Mouse (Mus musculus) right cerebral cortex, postnatal 4 days (tissue): ENCODE data around the gene Kif4.
A peak's percentile ranks its signal among the peaks of the same experiment; 100 is the strongest.

Experiments used
- DNase-seq: peaks from one replicate; pipeline ENCODE4 v3.0.0-alpha.2; 2022

The Kif4 gene

DNA sequence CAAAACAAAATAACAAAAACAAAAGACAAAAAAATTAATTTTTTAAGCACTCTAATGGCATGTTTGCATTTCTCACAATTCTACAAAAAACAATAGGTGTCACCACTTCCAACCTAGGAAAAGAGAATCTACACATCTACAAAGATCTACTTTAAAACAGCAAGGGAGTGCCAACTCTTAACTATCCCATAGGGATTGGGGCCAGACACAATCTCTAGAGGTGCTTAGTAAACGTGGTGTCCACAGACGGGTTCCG lies at the start of gene Kif4:
TSS of gene Kif4 (plus strand) at position 192 of the 256 bp plus-strand sequence.
- DNase-seq: no peak

- no peak for DNase-seq
Measured at GRCm38 (mm10) chrX:100594791-100595190, 30.7 kb upstream of the Kif4 start, which contains the start of gene P2ry4. P2ry4 (minus strand) TSS chrX:100594869.

DNA sequence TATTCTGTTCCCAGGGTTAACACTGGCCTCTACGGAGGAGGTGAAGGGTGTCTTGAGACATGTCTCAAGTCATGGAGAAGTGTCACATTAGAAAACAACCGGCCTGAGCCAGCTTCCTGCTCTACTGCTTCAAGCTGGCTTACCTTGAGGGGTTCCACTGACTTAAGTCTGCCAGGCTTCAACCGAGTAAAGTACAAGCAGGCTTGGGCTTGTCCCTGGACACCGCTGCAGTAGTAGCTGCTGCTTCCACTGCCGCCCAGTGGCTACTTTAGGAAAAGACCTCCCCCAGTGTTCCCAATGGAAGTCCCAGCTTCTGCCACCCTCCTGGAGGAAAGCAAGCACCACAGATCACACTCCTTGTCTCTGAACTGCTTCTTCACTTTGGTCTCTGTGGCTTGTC lies 28.1 kb upstream of the Kif4 start:
- peak; percentile 43 for DNase-seq

DNA sequence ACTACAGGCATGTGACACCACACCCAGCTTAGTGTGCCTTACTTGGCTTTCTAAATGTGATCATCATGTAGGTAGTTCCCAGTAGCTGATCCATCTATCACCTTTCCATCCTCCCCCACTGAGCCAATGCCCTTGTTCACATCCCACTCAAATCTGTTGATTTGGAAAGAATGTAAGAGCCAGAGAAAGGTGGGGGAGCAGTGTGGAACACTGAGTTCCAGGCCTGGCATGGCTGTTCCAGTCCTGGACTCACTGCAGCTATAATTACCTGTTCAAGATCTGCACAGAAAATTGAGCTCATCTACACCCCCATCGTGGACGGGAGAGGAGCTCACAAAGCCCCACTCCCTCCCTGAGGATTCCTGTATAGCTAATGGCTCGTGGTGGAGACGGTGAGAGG lies 25.8 kb upstream of the Kif4 start:
- DNase-seq: no peak

GRCm38 (mm10) chrX:100605314-100605713 lies 20.2 kb upstream of the Kif4 start, which contains the start of gene Arr3:
Arr3 (plus strand) TSS chrX:100605497.
- DNase-seq: no peak

GRCm38 (mm10) chrX:100618488-100618887 lies 7.0 kb upstream of the Kif4 start:
- DNase-seq: no peak

DNA sequence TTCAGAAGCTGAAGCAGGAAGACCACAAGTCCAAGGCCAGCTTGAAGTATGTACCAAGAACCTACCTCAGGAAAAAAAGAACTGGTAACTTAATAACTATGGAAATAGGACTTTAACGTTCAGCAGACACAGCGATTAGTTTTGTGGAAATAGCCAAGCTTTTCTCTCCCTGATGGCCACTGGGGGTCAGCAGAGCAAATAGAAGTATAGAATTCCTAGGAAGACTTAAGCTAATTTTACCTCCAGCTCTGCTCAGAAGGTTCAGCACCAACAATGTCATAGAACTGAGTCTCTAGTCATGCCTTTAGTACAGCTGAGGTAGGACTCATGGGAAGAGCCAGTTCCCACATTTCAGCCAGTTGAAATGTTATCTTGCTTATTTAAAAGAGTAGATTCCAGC lies 4.2 kb upstream of the Kif4 start:
- DNase-seq: no peak

- no peak for DNase-seq
Measured at GRCm38 (mm10) chrX:100624242-100624641, 1.3 kb upstream of the Kif4 start.

GRCm38 (mm10) chrX:100625146-100625545 lies 391 bp upstream of the Kif4 start:
- no peak for DNase-seq

DNA sequence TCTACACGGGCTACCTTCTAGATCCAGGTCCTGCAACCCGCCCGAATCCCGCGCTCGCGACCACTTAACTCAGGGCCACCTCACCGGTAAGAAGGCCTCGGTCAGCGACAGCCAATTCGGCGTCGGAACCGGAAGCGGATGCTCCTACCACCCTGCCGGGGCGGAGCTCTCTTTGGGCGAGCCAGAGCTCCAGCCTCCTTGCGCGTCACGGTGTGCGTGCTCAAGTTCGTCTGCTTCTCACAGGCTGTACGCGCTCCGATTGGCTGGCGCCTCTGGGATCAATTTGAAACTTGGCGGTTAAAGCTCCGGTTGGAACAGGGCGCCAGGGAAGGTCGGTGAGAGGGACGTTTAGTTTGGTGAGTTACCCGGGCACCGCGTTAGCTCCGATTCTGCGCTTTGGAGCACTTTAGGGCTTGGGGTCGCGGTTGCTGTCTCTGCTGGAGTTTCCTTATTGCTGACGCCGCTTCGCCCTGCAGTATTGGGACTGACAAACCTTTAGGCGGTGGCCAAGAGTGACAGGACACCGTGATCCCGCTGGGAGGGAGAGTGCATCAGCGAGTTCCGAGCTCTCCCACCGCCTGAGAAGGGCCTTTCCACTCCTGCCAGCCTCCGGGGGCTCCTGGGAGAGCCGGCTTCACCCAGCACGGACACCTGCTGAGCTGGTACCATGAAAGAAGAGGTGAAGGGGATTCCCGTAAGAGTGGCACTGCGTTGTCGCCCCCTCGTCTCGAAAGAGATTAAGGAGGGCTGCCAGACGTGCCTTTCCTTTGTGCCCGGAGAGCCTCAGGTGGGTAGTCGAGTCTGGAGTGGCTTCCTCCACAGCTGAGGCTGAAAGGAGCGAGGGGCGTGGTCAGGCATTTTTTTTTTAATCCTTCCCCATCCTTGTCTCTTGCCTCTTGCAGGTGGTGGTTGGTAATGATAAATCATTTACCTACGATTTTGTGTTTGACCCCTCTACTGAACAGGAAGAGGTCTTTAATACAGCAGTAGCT lies 561 bp downstream of the Kif4 start, which contains the start of gene Pdzd11:
TSS of gene Pdzd11 (minus strand) at position 767 of the 992 bp plus-strand sequence.
- peak; percentile 79 for DNase-seq

GRCm38 (mm10) chrX:100629076-100629475 lies 3.5 kb downstream of the Kif4 start:
- DNase-seq: no peak

- no peak for DNase-seq
Measured at GRCm38 (mm10) chrX:100638477-100638876, 12.9 kb downstream of the Kif4 start.

DNA sequence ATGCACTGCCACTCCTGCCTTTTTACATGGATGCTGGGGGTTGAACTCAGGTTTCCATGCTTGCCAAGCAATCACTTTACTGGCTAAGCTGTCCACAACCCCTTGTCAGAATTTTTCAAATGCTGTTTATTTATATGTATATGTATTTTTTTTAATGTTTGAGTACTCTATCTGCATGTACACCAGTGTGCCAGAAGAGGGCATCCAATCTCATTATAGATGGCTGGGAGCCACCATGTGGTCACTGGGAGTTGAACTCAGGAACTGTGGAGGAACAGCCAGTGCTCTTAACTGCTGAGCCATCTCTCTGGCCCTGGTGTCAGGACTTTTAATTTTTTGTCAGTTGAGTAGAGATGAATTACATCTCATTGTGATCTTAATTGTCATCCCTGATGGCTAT lies 27.3 kb downstream of the Kif4 start:
- no peak for DNase-seq

- DNase-seq: no peak
Measured at GRCm38 (mm10) chrX:100664825-100665224, 39.3 kb downstream of the Kif4 start.

GRCm38 (mm10) chrX:100678204-100678603 lies 52.7 kb downstream of the Kif4 start:
- DNase-seq: no peak

- no peak for DNase-seq
Measured at GRCm38 (mm10) chrX:100686527-100686926, 61.0 kb downstream of the Kif4 start.

- DNase-seq: no peak
Measured at GRCm38 (mm10) chrX:100687360-100688032, 62.0 kb downstream of the Kif4 start.

DNA sequence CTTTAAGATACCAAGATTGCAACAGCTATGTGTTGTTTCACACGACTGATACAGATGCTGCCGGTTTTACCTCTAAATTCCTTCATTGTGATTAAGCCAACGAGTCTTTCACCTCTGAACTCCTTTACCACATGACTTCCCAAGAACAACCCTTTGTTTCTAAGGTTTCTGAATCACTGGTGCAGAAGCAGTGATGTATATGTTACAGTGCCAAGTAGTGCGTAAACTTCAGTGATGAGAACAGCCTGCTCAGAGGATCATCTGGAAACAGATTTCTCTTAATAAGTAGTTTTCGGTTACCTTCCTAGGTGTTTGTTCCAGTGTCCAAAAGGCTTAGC lies 62.5 kb downstream of the Kif4 start:
- no peak for DNase-seq

GRCm38 (mm10) chrX:100696776-100697175 lies 71.2 kb downstream of the Kif4 start:
- no peak for DNase-seq

DNA sequence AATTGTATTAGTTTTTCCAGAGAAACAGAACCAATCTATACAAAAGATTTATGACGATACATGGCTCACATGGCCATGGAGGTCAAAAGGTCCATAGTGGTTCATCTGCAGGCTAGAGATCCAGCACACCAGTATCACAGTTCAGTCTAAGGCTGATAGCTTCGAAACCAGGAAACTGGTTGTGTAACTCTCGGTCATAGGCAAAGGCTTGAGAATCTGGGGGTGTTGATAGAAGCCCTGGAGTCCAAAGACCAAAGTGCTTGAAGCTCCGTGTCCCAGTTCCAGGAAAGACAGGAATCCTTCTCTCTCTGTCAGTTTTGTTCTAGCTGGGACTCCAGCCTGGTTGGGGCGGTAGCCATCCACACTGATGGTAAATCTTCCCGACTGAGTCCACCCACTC lies 82.5 kb downstream of the Kif4 start:
- no peak for DNase-seq

- no peak for DNase-seq
Measured at GRCm38 (mm10) chrX:100716173-100716572, 90.6 kb downstream of the Kif4 start.

DNA sequence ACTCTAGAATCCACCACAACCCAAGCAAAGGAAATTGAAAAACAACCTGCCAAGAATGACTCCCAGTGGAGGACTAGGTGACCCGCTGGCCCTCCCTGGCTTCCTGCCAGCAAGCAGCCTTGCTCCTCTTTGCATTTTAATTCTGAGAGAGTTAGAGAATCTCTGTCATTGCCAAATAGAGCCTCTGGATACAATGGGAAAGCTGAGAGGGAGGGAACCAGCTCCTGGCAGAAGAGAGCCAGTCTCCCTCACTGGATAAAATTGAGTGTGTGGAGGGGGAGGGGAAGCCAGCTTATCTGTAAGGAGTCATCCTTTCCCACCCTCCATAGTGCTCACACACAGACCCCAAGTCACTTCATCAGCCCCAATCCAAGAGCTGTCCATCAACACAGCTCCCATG lies 103.4 kb downstream of the Kif4 start:
- peak; percentile 41 for DNase-seq

DNA sequence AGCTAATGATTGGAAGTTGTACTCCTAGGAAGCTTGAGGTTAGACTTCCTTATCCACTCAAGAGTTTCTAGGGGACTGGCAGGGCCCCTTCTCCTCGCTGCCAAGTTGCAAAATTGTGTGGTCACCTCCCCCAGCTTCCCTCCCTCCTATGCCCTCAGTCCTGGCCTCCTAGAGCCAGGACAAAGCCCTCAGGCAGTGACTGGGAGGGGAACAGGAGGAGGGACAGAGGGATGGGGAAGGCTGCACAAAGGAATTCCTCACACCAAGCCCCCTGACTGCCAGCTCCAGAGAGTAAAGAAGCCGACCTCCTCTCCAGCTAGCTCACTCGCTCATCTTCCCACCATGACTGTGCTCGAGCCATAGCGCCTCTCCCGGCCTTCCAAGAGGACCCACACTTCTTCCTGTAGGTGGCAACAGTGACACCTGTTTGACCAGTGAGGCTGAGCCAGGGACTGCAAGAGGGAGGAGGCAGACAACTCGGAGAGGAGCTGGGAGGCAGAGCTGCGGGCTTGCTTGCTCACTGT lies 104.2 kb downstream of the Kif4 start, which contains the start of gene Gdpd2:
TSS of gene Gdpd2 (plus strand) at position 209 of the 524 bp plus-strand sequence.
- DNase-seq: no peak

DNA sequence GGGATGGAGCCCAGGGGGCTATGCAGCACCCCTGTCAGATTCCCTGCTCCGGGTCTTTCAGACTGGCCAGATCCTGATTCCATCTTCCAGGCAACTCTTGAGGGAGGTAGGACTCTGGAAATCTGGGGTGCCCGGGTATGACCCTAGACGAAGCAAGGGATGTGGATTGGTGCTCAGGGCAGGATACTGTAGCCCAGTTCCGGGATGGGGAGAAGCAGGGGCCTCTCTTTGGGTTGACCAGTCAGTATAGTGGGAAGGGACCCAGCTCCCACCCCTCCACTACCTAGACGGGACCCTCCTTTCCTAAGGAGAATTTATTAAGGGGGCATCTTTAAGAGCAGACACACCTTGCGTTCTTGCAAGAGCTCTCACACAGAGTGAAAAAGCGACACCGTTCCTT lies 104.7 kb downstream of the Kif4 start:
- DNase-seq: no peak
